Mouse (Mus musculus) lung, embryonic 16.5 days (tissue): ENCODE data around the gene Nfix. TPM values are rescaled to one million over a fixed set of nuclear protein-coding genes. Genes with fewer than 3 reads are reported as not detected.

Source experiments
- ATAC-seq: fragments of 200-750 bp; cut with Nextera tagmentation; 2 replicates; pipeline ENCODE4 v1.8.0; 2017; ENCODE audit warnings: low read depth, mild to moderate bottlenecking, moderate library complexity
- H3K27ac ChIP-seq: fragments of 300-500 bp; sonication (generic); 2 replicates; pipeline ENCODE4 v1.5.1; 2014; ENCODE audit warnings: mild to moderate bottlenecking, control low read depth, low read length
- H3K27me3 ChIP-seq: fragments of 300-500 bp; sonication (generic); 2 replicates; pipeline ENCODE4 v1.6.1; 2014; ENCODE audit warnings: low read depth, low read length, mixed read lengths; ENCODE audit not compliant: control insufficient read depth, insufficient read depth
- H3K36me3 ChIP-seq: fragments of 300-500 bp; sonication (generic); 2 replicates; pipeline ENCODE4 v1.6.1; 2014; ENCODE audit warnings: low read length; ENCODE audit not compliant: control insufficient read depth, insufficient read depth
- H3K4me1 ChIP-seq: fragments of 300-500 bp; sonication (generic); replicated peaks from 2 replicates; pipeline ENCODE4 v1.6.1; 2014; ENCODE audit warnings: low read length, mixed read lengths; ENCODE audit not compliant: control insufficient read depth, insufficient read depth
- H3K4me2 ChIP-seq: fragments of 300-500 bp; sonication (generic); 2 replicates; pipeline ENCODE4 v1.6.1; 2014; ENCODE audit warnings: low read depth, low read length, control low read depth
- H3K4me3 ChIP-seq: fragments of 300-500 bp; sonication (generic); 2 replicates; pipeline ENCODE4 v1.5.1; 2014; ENCODE audit warnings: mild to moderate bottlenecking, low read length, control low read depth
- H3K9ac ChIP-seq: fragments of 300-500 bp; sonication (generic); 2 replicates; pipeline ENCODE4 v1.6.1; 2014; ENCODE audit warnings: low read length, control low read depth
- H3K9me3 ChIP-seq: fragments of 300-500 bp; sonication (generic); 2 replicates; pipeline ENCODE4 v1.6.1; 2016; ENCODE audit warnings: low read length; ENCODE audit not compliant: control insufficient read depth
- WGBS: fragments of 180-500 bp; shearing (Covaris S2); extraction: QIAGEN DNeasy Blood & Tissue Kit; methylation state at CpG from one replicate; pipeline ENCODE4 v1.1.7; 2014; 5-methylcytosine and 5-hydroxymethylcytosine counted together
- polyA plus RNA-seq: library from polyadenylated mRNA; unstranded; fragments of >200 nt; fragmentation: Nextera tagmentation; extraction: Ambion mirVana; gene quantifications from 2 replicates; pipeline ENCODE4 v1.2.1, GENCODE M21; 2015

Nfix gene
- polyA plus RNA-seq, 1 experiment from 2014 or later, result 43.9 TPM

DNA sequence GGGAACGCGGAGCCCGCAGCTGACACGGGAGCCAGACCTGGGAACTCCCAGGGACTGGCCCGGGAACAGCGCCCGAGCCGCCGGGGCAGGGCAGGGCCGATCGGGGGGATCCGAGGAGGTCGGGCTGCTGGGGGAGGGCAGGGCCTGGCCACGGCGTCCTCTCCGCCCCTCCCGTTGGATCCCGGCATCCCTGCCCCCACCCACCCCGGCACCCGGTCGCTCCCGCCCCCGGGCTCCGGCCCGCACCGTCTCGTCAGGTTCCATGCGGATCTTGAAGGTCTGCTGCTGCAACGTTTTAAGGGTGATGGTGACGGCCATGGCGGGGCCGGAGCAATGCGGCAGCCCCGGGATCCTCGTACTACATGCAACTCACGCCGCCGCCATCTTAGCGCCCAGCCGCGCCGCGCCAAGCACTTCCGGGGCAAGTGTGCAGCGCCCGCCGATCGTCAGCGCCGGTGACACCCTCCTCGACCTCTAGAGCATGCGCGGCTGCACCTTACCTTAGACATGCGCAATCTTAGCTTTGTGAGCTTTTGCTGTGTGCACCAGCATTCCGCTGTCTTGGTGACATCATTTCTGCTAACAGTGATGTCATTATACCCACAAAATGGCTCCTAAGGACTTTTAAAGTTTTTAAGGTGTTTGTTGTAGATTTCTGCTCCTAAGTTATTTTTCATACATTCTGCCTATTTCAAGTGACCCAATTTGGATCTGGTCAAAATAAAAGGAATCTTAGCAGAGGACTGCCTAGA lies 40.3 kb upstream of the Nfix start, which contains the start of gene Rad23a:
Gene Rad23a, minus strand, starts transcription at position 418 of the 752 bp plus-strand sequence.
- Histone ChIP-seq H3K9ac (peak within 1 kb of the TSS; percentile 82), H3K27me3 (no peaks in the 10 kb centered on the region), H3K4me3 (peak within 1 kb of the TSS; percentile 74), H3K27ac (peak within 1 kb of the TSS; percentile 80), H3K4me1 (peaks cover 35% of the 10 kb centered on the region), H3K4me2 (peak within 1 kb of the TSS; percentile 51), H3K36me3 (peaks cover 60% of the 10 kb centered on the region), H3K9me3 (no peaks in the 10 kb centered on the region)
- ATAC-seq, result peak; percentile 95
- WGBS, result under 1% methylated on average over 54 of the region's 55 CpGs

DNA sequence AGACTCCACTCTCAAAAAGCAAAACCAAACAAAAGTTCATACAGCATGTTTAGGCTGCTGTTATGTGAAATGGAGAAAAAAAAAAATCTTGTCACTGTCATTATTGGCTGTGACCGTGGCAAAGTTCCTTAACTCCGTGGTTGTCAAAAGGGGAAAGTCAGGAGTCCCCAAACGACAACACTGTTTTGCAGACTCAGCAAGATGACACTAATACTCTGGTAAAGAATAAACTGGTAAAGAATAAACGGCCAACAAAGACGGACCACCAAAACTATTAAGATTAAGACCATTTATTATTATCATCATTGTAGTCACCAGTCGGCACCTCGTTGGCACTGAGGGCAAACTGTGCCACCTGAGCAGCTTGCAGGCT lies 39.7 kb upstream of the Nfix start:
- H3K27ac ChIP-seq, result peak overlapping the region; percentile 80
- ATAC-seq, result no peak
- H3K4me1 ChIP-seq, result peaks cover 34% of the 10 kb centered on the region
- H3K9me3 ChIP-seq, result no peaks in the 10 kb centered on the region
- H3K4me2 ChIP-seq, result peak overlapping the region; percentile 51
- H3K4me3 ChIP-seq, result peak overlapping the region; percentile 74
- 1% methylated on average over 7 of the region's 7 CpGs for WGBS
- H3K27me3 ChIP-seq, result no peaks in the 10 kb centered on the region
- H3K36me3 ChIP-seq, result peaks cover 57% of the 10 kb centered on the region
- peak overlapping the region; percentile 82 for H3K9ac ChIP-seq

DNA sequence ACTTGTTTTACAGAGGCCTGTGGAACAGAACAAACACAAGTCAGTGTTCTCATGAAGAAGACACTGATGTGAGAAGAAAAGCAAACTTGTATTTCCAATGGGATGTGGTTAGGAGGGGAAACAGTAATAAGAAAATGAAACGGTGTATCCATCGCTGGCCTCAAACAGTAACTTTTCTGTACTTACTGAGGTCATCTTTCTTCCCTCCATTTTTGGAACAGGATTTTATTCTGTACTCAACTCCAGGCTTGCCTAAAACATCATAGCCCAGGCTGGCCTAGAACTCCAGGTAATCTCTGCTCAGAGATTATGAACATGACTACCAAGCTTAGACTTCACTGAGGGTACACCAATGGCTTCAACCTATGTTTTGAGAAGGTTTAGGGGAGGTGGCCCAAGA lies 39.3 kb upstream of the Nfix start:
- ATAC-seq, result no peak
- peak overlapping the region; percentile 51 for H3K4me2 ChIP-seq
- H3K27me3 ChIP-seq, result no peaks in the 10 kb centered on the region
- H3K4me3 ChIP-seq, result peak overlapping the region; percentile 74
- H3K27ac ChIP-seq, result no peak overlapping the region
- peaks cover 33% of the 10 kb centered on the region for H3K4me1 ChIP-seq
- 78% methylated on average over 2 of the region's 2 CpGs for WGBS
- no peaks in the 10 kb centered on the region for H3K9me3 ChIP-seq
- H3K9ac ChIP-seq, result peak overlapping the region; percentile 82
- peaks cover 54% of the 10 kb centered on the region for H3K36me3 ChIP-seq

DNA sequence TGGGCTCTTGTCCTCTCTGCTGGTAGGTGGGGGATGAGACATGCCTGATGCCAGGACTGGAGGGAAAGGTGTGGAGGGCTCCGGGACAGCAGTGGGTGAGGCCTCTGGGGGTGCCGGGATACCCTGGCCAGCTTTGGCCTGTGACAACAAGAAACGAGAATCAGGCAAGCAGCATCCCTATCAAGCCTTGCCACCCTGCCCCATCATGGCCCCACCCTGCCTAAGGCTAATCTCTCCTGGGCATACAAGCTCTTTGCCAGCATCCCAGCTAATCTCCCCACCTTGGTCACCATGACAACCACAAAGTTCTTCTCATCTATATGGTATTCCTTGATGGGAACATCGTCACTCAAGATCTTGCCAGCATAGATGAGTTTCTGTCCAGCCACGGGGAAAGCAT lies 38.4 kb upstream of the Nfix start:
- Histone ChIP-seq H3K27me3 (no peaks in the 10 kb centered on the region), H3K9me3 (no peaks in the 10 kb centered on the region), H3K9ac (no peak overlapping the region), H3K4me3 (no peak overlapping the region), H3K4me1 (peaks cover 29% of the 10 kb centered on the region), H3K36me3 (peaks cover 50% of the 10 kb centered on the region), H3K4me2 (no peak overlapping the region), H3K27ac (no peak overlapping the region)
- 80% methylated on average over 5 of the region's 5 CpGs for WGBS
- ATAC-seq, result no peak

GRCm38 (mm10) chr8:84837912-84838470 lies 37.8 kb upstream of the Nfix start:
- Histone ChIP-seq H3K4me3 (no peak overlapping the region), H3K4me2 (no peak overlapping the region), H3K36me3 (peaks cover 44% of the 10 kb centered on the region), H3K27me3 (no peaks in the 10 kb centered on the region), H3K9ac (no peak overlapping the region), H3K4me1 (peaks cover 24% of the 10 kb centered on the region), H3K9me3 (no peaks in the 10 kb centered on the region), H3K27ac (no peak overlapping the region)
- ATAC-seq, result no peak
- WGBS, result 75% methylated on average over 15 of the region's 15 CpGs

DNA sequence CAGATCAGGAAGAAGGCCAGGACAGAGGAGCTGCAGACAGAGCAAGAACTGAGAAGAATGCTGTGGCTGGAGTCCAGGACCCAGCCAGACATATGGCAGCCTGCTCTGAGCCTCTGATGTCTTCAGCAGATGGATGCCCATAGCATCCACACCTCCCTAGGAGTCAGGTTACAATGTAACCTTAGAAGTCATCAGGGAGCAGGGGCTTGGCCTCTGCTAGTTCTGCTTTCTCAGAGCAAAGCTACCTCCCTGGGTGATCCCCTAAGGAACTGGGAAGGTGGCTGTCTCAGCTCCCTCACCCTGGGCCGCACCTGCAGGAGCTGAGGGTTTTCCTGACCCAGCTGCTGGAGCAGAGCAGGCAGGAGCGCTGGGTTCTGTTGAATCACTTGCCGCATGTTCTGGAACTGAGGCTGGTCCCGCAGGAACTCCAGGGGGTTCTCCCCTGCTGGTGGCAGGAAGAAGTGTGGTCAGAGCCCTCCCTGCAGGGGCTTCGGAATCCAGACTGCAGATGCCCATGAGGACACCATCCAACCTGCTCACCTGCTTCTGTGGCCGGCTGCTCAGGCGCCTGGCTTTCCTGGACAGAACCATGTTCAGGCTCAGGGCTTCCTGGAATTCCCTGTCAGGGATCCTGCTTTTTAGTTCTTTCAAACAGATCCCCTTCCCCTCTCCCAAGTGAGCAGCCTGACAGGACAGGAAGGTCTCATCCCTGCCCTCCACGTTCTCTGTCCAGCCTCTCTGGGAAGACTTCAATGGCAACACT lies 37.2 kb upstream of the Nfix start:
- no peak for ATAC-seq
- H3K4me2 ChIP-seq, result no peak overlapping the region

GRCm38 (mm10) chr8:84834866-84835855 lies 35.0 kb upstream of the Nfix start:
- H3K4me1 ChIP-seq, result peaks cover 24% of the 10 kb centered on the region
- peak; percentile 65 for ATAC-seq

More for the DNA sequence above, 37.2 kb upstream of the Nfix start:
- no peak overlapping the region for H3K27ac ChIP-seq
- no peaks in the 10 kb centered on the region for H3K9me3 ChIP-seq
- H3K27me3 ChIP-seq, result no peaks in the 10 kb centered on the region
- 46% methylated on average over 8 of the region's 8 CpGs for WGBS
- H3K4me3 ChIP-seq, result no peak overlapping the region
- peaks cover 24% of the 10 kb centered on the region for H3K4me1 ChIP-seq
- H3K36me3 ChIP-seq, result peaks cover 38% of the 10 kb centered on the region
- H3K9ac ChIP-seq, result no peak overlapping the region

GRCm38 (mm10) chr8:84834002-84834865 lies 34.1 kb upstream of the Nfix start:
- peaks cover 19% of the 10 kb centered on the region for H3K4me1 ChIP-seq
- no peak overlapping the region for H3K9ac ChIP-seq
- 83% methylated on average over 19 of the region's 19 CpGs for WGBS
- no peaks in the 10 kb centered on the region for H3K9me3 ChIP-seq
- H3K27ac ChIP-seq, result peak overlapping the region; percentile 36
- no peak overlapping the region for H3K4me2 ChIP-seq
- no peak overlapping the region for H3K4me3 ChIP-seq
- ATAC-seq, result no peak
- H3K27me3 ChIP-seq, result no peaks in the 10 kb centered on the region
- peaks cover 29% of the 10 kb centered on the region; the same call in 1 of the 2 replicates for H3K36me3 ChIP-seq

More at GRCm38 (mm10) chr8:84834866-84835855, 35.0 kb upstream of the Nfix start:
- WGBS, result 45% methylated on average over 10 of the region's 10 CpGs
- Histone ChIP-seq H3K9ac (peak overlapping the region; percentile 36; the same call in 1 of the 2 replicates), H3K9me3 (no peaks in the 10 kb centered on the region), H3K27me3 (no peaks in the 10 kb centered on the region), H3K4me3 (no peak overlapping the region), H3K4me2 (no peak overlapping the region), H3K36me3 (peaks cover 29% of the 10 kb centered on the region; the same call in 1 of the 2 replicates), H3K27ac (peak overlapping the region; percentile 37)
